Mouse (Mus musculus): Measurements from ENCODE around the gene 4930467E23Rik. TPM values are rescaled to one million over a fixed set of nuclear protein-coding genes. Genes with fewer than 3 reads are reported as not detected.
"Not testable (repeated sequence)": the region's sequence is repeated elsewhere in the genome, so short reads cannot be mapped to it uniquely, and the experiment has no call there.

4930467E23Rik gene
- polyA plus RNA-seq, 1 experiment from 2014 or later, result not detected

DNA sequence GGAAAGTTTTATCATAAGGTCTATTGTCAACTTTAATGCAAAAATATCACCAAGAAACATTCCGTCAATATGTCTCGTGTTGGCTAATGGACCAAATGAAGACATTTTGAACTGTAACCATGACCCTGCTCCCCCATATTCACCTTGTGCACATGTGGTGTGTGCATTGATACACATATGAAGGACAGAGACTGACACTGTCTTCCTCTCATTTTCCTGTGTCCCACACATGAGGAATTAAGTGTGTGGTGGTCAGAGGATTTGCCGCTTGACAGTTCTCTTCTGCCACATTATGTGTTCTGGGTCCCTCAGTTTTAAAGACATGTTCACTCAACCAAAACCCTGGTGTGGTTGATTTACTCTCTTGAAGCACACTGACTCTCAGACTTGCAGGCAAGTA, 11.5 kb upstream of the 4930467E23Rik start:
- ATAC-seq (ENCODE audit: low FRiP score); DNase-seq (ENCODE audit: low spot score); H3K27ac ChIP-seq; H3K36me3 ChIP-seq (replicated peaks; ENCODE audit: control insufficient read depth, insufficient read depth); H3K4me3 ChIP-seq (replicated peaks; ENCODE audit: low read length); H3K4me1 ChIP-seq (replicated peaks; ENCODE audit: control insufficient read depth, insufficient read depth, low read length); H3K9me3 ChIP-seq (ENCODE audit: control insufficient read depth, low read length); H3K4me2 ChIP-seq (replicated peaks); H3K27me3 ChIP-seq (ENCODE audit: control insufficient read depth, insufficient read depth, low read length); H3K9ac ChIP-seq: not testable (repeated sequence)
- 97% methylated on average over 3 of the region's 3 CpGs for WGBS

DNA sequence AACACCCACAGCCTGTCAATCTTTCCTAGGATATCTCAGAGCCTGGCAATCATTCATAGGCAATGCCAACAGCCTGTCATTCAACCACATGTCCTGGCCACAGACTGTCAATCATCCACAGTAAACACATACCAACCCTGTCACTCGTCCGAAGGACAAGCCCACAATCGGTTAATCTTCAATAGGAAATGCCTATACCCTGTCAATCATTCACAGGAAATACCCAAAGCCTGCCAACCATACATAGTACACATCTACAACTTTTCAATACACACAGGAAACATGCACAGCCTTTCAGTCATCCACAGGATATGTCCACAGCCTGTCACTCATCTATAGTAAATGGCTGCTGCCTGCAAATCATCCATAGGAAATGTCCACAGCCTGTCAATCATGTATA, 9.9 kb upstream of the 4930467E23Rik start:
- H3K4me3 ChIP-seq (replicated peaks; ENCODE audit: low read length); H3K27me3 ChIP-seq (ENCODE audit: control insufficient read depth, insufficient read depth, low read length); H3K9ac ChIP-seq; H3K4me2 ChIP-seq (replicated peaks); H3K36me3 ChIP-seq (replicated peaks; ENCODE audit: control insufficient read depth, insufficient read depth); H3K9me3 ChIP-seq (ENCODE audit: control insufficient read depth, low read length); DNase-seq (ENCODE audit: low spot score); H3K27ac ChIP-seq; H3K4me1 ChIP-seq (replicated peaks; ENCODE audit: control insufficient read depth, insufficient read depth, low read length); ATAC-seq (ENCODE audit: low FRiP score): not testable (repeated sequence)
- WGBS, result 82% methylated on average over 3 of the region's 3 CpGs

DNA sequence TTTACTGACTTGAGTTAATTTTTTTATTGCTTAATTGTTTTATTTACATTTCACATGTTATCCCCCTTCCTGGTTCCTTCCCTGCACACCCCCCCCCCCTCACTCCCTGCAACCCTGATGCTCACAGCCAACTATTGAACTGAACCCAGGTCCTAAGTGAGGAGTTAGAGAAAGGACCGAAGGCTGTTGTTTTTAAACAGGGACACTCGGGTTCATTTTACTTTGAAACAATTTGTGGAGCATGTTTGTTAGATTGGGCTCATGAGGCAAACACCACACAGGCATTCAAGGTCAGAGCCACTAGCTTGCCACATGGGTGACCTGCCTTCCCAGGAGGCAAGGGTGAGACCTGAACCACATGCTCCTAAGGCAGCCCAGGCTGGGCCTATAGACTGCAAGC, 4.5 kb upstream of the 4930467E23Rik start:
- not testable (repeated sequence) for DNase-seq (ENCODE audit: low spot score); H3K36me3 ChIP-seq (replicated peaks; ENCODE audit: control insufficient read depth, insufficient read depth); H3K4me1 ChIP-seq (replicated peaks; ENCODE audit: control insufficient read depth, insufficient read depth, low read length); H3K9ac ChIP-seq; H3K27me3 ChIP-seq (ENCODE audit: control insufficient read depth, insufficient read depth, low read length); H3K4me3 ChIP-seq (replicated peaks; ENCODE audit: low read length); ATAC-seq (ENCODE audit: low FRiP score); H3K9me3 ChIP-seq (ENCODE audit: control insufficient read depth, low read length); H3K27ac ChIP-seq; H3K4me2 ChIP-seq (replicated peaks)
- WGBS, result 59% methylated on average over 2 of the region's 2 CpGs

DNA sequence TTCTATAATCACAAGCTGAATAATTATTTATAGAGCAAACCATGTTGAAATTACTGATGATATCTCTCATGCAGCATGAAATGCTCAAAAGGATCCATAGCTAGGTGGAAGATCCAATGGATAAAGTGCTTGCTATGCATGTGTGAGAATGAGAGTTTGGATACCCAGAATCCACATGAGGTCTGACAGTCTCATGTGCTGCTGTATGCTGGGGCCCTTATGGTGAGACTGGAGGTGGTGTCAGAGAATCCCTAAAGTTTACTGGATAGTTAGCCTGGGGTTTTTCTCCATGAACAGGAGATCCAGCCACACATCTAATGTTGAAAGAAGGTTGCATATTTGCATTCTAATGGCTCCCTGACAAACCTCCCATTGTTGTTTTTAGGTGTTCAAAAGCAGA, 22.4 kb downstream of the 4930467E23Rik start:
- H3K9me3 ChIP-seq (ENCODE audit: control insufficient read depth, low read length); H3K36me3 ChIP-seq (replicated peaks; ENCODE audit: control insufficient read depth, insufficient read depth); DNase-seq (ENCODE audit: low spot score); H3K4me2 ChIP-seq (replicated peaks); H3K4me3 ChIP-seq (replicated peaks; ENCODE audit: low read length); H3K4me1 ChIP-seq (replicated peaks; ENCODE audit: control insufficient read depth, insufficient read depth, low read length); ATAC-seq (ENCODE audit: low FRiP score); H3K9ac ChIP-seq; H3K27me3 ChIP-seq (ENCODE audit: control insufficient read depth, insufficient read depth, low read length); H3K27ac ChIP-seq: not testable (repeated sequence)

DNA sequence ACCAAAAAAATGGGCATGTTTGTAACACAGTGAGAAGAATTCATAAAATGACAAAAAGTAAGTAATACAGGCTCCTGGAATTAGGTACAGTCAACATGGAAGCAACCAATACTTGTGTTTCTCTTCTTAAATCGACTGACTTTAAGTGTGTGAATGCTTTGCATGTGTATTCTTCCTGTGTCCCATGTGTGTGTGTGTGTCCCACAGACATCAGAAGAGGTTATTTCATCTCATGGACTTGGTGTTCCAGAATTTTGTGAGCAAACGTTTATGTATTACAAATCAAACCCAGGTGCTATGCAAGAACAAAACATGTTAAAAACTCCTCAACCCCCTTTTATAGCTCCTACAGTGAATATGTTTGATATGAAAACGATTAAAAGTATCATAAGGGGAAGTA, 24.8 kb downstream of the 4930467E23Rik start:
- DNase-seq (ENCODE audit: low spot score); H3K27ac ChIP-seq; H3K4me3 ChIP-seq (replicated peaks; ENCODE audit: low read length); ATAC-seq (ENCODE audit: low FRiP score); H3K4me2 ChIP-seq (replicated peaks); H3K9ac ChIP-seq; H3K9me3 ChIP-seq (ENCODE audit: control insufficient read depth, low read length); H3K36me3 ChIP-seq (replicated peaks; ENCODE audit: control insufficient read depth, insufficient read depth); H3K27me3 ChIP-seq (ENCODE audit: control insufficient read depth, insufficient read depth, low read length); H3K4me1 ChIP-seq (replicated peaks; ENCODE audit: control insufficient read depth, insufficient read depth, low read length): not testable (repeated sequence)
- WGBS, result 64% methylated on average over 2 of the region's 3 CpGs

DNA sequence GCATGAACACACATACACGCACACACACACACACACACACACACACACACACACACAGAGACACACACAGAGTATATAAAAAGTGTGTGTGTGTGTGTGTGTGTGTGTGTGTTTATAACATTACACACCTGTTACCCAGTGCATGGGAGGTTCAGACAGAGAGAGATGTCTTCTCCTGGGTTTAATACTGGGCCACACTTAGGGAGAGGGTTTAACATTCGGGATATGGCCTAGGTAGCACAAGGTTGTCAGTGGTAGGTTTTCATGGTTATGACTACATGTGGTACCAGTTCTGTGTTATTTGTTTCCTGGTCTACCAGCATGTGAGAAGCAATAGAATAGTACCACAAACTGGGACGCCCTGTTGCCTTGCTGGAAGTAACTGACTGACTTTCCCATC, 25.6 kb downstream of the 4930467E23Rik start:
- H3K9me3 ChIP-seq (ENCODE audit: control insufficient read depth, low read length); H3K4me3 ChIP-seq (replicated peaks; ENCODE audit: low read length); H3K4me2 ChIP-seq (replicated peaks); H3K27ac ChIP-seq; H3K4me1 ChIP-seq (replicated peaks; ENCODE audit: control insufficient read depth, insufficient read depth, low read length); H3K27me3 ChIP-seq (ENCODE audit: control insufficient read depth, insufficient read depth, low read length); ATAC-seq (ENCODE audit: low FRiP score); H3K9ac ChIP-seq; DNase-seq (ENCODE audit: low spot score); H3K36me3 ChIP-seq (replicated peaks; ENCODE audit: control insufficient read depth, insufficient read depth): not testable (repeated sequence)
- 88% methylated on average over 3 of the region's 3 CpGs for WGBS

DNA sequence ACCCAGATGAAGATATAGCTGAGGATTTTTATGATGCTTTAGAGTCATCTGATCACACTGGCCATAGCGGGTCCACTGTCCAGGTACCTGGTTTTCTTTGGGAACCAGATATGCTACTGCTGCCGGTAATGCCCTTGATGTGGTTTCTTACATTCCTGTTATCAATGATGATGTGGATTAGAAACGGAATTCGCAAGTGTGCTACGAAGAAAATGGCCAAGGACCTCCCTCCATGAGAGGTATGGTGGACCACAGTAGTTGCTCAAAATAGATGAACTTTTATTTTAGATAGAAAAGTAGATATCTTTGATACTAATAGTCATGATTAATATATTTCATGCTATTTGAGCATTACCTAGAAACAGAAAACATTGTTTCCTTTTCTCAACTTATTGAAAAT, 32.3 kb downstream of the 4930467E23Rik start:
- not testable (repeated sequence) for H3K4me1 ChIP-seq (replicated peaks; ENCODE audit: control insufficient read depth, insufficient read depth, low read length); ATAC-seq (ENCODE audit: low FRiP score); H3K4me2 ChIP-seq (replicated peaks); H3K9me3 ChIP-seq (ENCODE audit: control insufficient read depth, low read length); DNase-seq (ENCODE audit: low spot score); H3K4me3 ChIP-seq (replicated peaks; ENCODE audit: low read length); H3K27ac ChIP-seq; H3K27me3 ChIP-seq (ENCODE audit: control insufficient read depth, insufficient read depth, low read length); H3K9ac ChIP-seq; H3K36me3 ChIP-seq (replicated peaks; ENCODE audit: control insufficient read depth, insufficient read depth)
- 83% methylated on average over 5 of the region's 5 CpGs for WGBS

DNA sequence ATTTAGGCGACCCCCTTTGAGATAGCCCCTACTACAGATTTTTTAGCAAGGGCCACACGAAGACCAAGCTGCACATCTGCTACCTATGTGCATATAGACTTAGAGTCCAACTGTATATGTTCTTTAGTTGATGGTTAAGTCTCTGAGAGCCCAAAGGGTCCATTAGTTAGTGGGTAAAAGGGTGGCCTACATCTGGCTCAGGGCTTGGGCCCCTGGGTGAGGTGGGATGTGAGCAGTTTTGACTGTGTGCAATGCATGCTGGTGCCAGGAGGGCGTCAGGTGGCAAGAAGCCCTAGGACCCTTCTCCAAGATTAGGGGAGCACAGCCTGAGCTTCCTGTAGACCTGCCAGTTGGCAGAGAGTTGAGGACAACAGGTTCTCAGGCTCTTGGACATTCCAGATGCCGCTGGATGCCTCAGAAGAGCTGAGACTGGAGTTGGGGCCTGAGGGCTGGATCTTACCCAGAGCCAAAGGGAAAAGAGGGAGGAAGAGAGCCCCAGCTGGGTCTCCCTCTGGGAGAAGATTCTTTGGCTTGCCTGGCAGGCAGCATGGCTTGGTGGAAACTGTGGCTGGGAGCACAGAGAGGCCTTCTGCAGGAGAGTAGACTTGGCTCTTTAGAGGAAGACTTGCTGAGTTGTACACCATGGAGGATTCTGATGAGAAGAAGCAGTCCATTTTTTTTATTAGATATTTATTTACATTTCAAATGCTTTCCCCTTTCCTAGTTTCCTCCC, 33.6 kb downstream of the 4930467E23Rik start:
- not testable (repeated sequence) for H3K9me3 ChIP-seq (ENCODE audit: control insufficient read depth, low read length); H3K4me2 ChIP-seq (replicated peaks); H3K4me3 ChIP-seq (replicated peaks; ENCODE audit: low read length); H3K36me3 ChIP-seq (replicated peaks; ENCODE audit: control insufficient read depth, insufficient read depth); H3K27me3 ChIP-seq (ENCODE audit: control insufficient read depth, insufficient read depth, low read length); ATAC-seq (ENCODE audit: low FRiP score); H3K4me1 ChIP-seq (replicated peaks; ENCODE audit: control insufficient read depth, insufficient read depth, low read length); DNase-seq (ENCODE audit: low spot score); H3K9ac ChIP-seq; H3K27ac ChIP-seq
- 79% methylated on average over 4 of the region's 4 CpGs for WGBS

DNA sequence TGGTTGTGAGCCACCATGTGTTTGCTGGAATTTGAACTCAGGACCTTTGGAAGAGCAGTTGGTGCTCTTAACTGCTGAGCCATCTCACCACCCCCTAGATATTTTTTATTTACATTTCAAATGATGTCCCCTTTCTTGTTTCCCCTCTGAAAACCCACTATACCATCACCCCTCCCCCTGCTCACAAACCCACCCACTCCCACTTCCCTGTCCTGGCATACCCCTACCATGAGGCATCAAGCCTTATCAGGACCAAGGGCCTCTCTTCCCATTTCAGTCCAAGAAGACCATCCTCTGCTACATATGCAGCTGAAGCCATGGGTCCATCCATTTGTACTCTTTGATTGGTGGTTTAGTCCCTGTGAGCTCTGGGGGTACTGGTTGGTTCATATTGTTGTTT, 36.2 kb downstream of the 4930467E23Rik start:
- H3K27me3 ChIP-seq (ENCODE audit: control insufficient read depth, insufficient read depth, low read length); H3K9me3 ChIP-seq (ENCODE audit: control insufficient read depth, low read length); H3K36me3 ChIP-seq (replicated peaks; ENCODE audit: control insufficient read depth, insufficient read depth); DNase-seq (ENCODE audit: low spot score); H3K4me1 ChIP-seq (replicated peaks; ENCODE audit: control insufficient read depth, insufficient read depth, low read length); ATAC-seq (ENCODE audit: low FRiP score); H3K4me2 ChIP-seq (replicated peaks); H3K4me3 ChIP-seq (replicated peaks; ENCODE audit: low read length); H3K27ac ChIP-seq; H3K9ac ChIP-seq: not testable (repeated sequence)

DNA sequence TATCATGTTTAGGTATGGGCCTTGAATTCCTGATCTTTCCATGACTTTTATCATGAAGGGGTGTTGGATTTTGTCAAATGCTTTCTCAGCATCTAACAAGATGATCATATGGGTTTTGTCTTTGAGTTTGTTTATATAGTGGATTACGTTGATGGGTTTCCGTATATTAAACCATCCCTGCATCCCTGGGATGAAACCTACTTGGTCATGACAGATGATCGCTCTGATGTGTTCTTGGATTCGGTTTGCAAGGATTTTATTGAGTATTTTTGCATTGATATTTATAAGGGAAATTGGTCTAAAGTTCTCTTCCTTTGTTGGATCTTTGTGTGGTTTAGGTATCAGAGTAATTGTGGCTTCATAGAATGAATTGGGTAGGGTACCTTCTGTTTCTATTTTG, 44.1 kb downstream of the 4930467E23Rik start:
- H3K9ac ChIP-seq; DNase-seq (ENCODE audit: low spot score); H3K4me3 ChIP-seq (replicated peaks; ENCODE audit: low read length); H3K27ac ChIP-seq; H3K9me3 ChIP-seq (ENCODE audit: control insufficient read depth, low read length); ATAC-seq (ENCODE audit: low FRiP score); H3K36me3 ChIP-seq (replicated peaks; ENCODE audit: control insufficient read depth, insufficient read depth); H3K4me2 ChIP-seq (replicated peaks); H3K27me3 ChIP-seq (ENCODE audit: control insufficient read depth, insufficient read depth, low read length); H3K4me1 ChIP-seq (replicated peaks; ENCODE audit: control insufficient read depth, insufficient read depth, low read length): not testable (repeated sequence)
- WGBS, result 83% methylated on average over 4 of the region's 4 CpGs
